Comparison of ENCODE assay signal across 8 mouse cellular contexts in the genomic region with DNA sequence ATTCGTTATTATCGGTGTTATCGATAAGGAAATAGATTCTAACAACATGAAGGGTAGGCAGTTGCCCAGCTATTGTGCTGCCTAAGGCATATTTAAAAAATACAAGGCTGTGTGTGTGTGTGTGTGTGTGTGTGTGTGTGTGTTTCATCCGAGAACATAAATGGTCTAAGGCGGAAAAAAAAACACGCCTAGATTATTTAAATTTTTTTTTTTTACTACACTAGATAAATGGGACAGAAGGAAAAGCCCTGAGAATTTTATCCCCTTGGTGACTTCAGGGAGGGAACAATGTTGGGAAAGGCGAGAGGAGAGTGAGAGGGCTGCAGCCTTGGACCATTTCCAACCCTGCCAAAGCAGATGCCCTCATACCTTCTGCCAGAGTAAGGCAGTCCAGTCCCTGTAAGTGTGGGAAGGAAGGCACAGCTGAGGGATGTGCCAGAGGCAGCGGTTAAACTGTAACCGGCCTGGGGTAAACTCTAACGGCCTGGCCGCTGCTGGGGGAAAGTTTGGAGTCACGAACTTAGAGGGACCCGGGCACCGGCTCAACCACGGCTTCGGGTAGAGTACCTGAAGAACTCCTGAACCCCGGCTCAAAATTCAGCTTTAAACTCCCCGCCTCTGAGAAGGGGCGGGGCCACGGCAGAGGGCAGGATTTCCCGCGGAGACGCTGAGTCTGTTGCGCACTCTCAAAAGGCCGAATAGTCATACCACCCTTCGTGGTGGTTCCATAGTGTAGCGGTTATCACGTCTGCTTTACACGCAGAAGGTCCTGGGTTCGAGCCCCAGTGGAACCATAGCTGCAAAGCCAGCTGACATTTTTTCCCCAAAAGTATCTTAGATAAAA. TPM values are rescaled to one million over a fixed set of nuclear protein-coding genes. Genes with fewer than 3 reads are reported as not detected.
DNase-seq lines count a peak whose midpoint lies in the region; ATAC-seq lines count a peak whose summit lies in the region.

No protein-coding gene starts in this region.

- no peak overlapping the region for H3K27ac ChIP-seq in embryonic facial prominence, embryonic 11.5 days (replicated peaks; ENCODE audit: low read depth, low read length)
- no peak overlapping the region for H3K27ac ChIP-seq in midbrain, embryonic 11.5 days (ENCODE audit: low read depth, low read length)

- intact Hi-C loops in left cerebral cortex, postnatal 4 days (cut with DNase I), result loop anchor here (10.0 kb wide), 1 partner anchor 259 kb away; no protein-coding TSS in a partner anchor

- H3K9ac ChIP-seq in embryonic facial prominence, embryonic 11.5 days (replicated peaks; ENCODE audit: low read length), result no peak overlapping the region; the same call in 1 of the 2 replicates
- H3K9ac ChIP-seq in midbrain, embryonic 11.5 days (ENCODE audit: low read length), result peak overlapping the region; percentile 49; the same call in 1 of the 2 replicates

- no peaks in the 10 kb centered on the region for H3K36me3 ChIP-seq in embryonic facial prominence, embryonic 11.5 days (replicated peaks; ENCODE audit: control insufficient read depth, insufficient read depth, low read depth, low read length)
- H3K36me3 ChIP-seq in midbrain, embryonic 11.5 days (ENCODE audit: control insufficient read depth, insufficient read depth, low read length), result no peaks in the 10 kb centered on the region

- peak overlapping the region; percentile 23 for H3K4me2 ChIP-seq in embryonic facial prominence, embryonic 11.5 days (ENCODE audit: low read depth, low read length)
- H3K4me2 ChIP-seq in midbrain, embryonic 11.5 days, result peak overlapping the region; percentile 34; the same call in 1 of the 2 replicates

- no peaks in the 10 kb centered on the region for H3K4me1 ChIP-seq in embryonic facial prominence, embryonic 11.5 days (ENCODE audit: control insufficient read depth, insufficient read depth, low read length)
- no peaks in the 10 kb centered on the region for H3K4me1 ChIP-seq in midbrain, embryonic 11.5 days (ENCODE audit: control insufficient read depth, insufficient read depth, low read length)

- ATAC-seq in embryonic facial prominence, embryonic 11.5 days (replicated peaks; ENCODE audit: insufficient number of reproducible peaks, low FRiP score, low TSS enrichment, low read depth), result peak; percentile 95
- peak; percentile 97 for ATAC-seq in midbrain, embryonic 11.5 days (ENCODE audit: low FRiP score)

- peak overlapping the region; percentile 39 for H3K4me3 ChIP-seq in embryonic facial prominence, embryonic 11.5 days (ENCODE audit: low read depth, low read length)
- H3K4me3 ChIP-seq in midbrain, embryonic 11.5 days (ENCODE audit: low read depth, low read length), result peak overlapping the region; percentile 38

- peak; percentile 86 for DNase-seq in 3134 (ENCODE audit: extremely low read depth, insufficient read length, low spot score)
- peak; percentile 86 for DNase-seq in adrenal gland, postnatal 25 days
- DNase-seq in embryonic facial prominence, embryonic 11.5 days (ENCODE audit: low spot score), result peak; percentile 83
- peak; percentile 98 for DNase-seq in heart, adult 11 months
- DNase-seq in kidney, adult 11 months, result peak; percentile 88
- DNase-seq in left cerebral cortex, postnatal 4 days, result peak; percentile 85
- DNase-seq in midbrain, embryonic 11.5 days (ENCODE audit: low spot score, missing footprints), result peak; percentile 99
- DNase-seq in right cerebral cortex, postnatal 4 days, result peak; percentile 91

- H3K27me3 ChIP-seq in embryonic facial prominence, embryonic 11.5 days (ENCODE audit: control insufficient read depth, insufficient read depth, low read length), result no peaks in the 10 kb centered on the region; the same call in 1 of the 2 replicates
- peaks cover 4% of the 10 kb centered on the region for H3K27me3 ChIP-seq in midbrain, embryonic 11.5 days (ENCODE audit: control insufficient read depth, insufficient read depth, low read length)

- WGBS in embryonic facial prominence, embryonic 11.5 days, result 28% methylated on average over 30 of the region's 30 CpGs
- WGBS in midbrain, embryonic 11.5 days, result 27% methylated on average over 30 of the region's 30 CpGs

- no peaks in the 10 kb centered on the region for H3K9me3 ChIP-seq in embryonic facial prominence, embryonic 11.5 days (replicated peaks; ENCODE audit: control insufficient read depth, low read length)
- H3K9me3 ChIP-seq in midbrain, embryonic 11.5 days (ENCODE audit: control insufficient read depth, low read length), result no peaks in the 10 kb centered on the region

RNA-seq across cellular contexts. Expression of gene Rs1, which starts 2.2 kb away (rescaled TPM):
- 0.15 TPM in 1 of 2 replicates, not detected in the other for total RNA-seq in adrenal gland, postnatal 25 days (2021)
- not detected in 2 replicates for polyA plus RNA-seq in embryonic facial prominence, embryonic 11.5 days (2014; fragmentation: Nextera tagmentation; extraction: Ambion mirVana)
- total RNA-seq in left cerebral cortex, postnatal 4 days (2021), result under 1 TPM in 1 of 2 experiments, not detected in 1; 0.08 TPM
- 0.03 and 0.04 TPM in 2 replicates for polyA plus RNA-seq in midbrain, embryonic 11.5 days (2014; fragmentation: Nextera tagmentation; extraction: Ambion mirVana)

RNA-seq across cellular contexts. Expression of gene Ppef1, which starts 30.0 kb away (rescaled TPM):
- total RNA-seq in adrenal gland, postnatal 25 days (2021), result not detected in 2 replicates
- polyA plus RNA-seq in embryonic facial prominence, embryonic 11.5 days (2014; fragmentation: Nextera tagmentation; extraction: Ambion mirVana), result 0.20 and 0.29 TPM in 2 replicates
- total RNA-seq in left cerebral cortex, postnatal 4 days (2021), result 1 to 10 TPM in 1 of 2 experiments, under 1 TPM in 1; 0.76 to 1.0 TPM
- polyA plus RNA-seq in midbrain, embryonic 11.5 days (2014; fragmentation: Nextera tagmentation; extraction: Ambion mirVana), result 0.19 and 0.56 TPM in 2 replicates
